Mouse (Mus musculus) heart, postnatal 0 days (tissue): ENCODE results near the gene Kctd18.

Experiments used
- CTCF ChIP-seq: IDR thresholded peaks from 2 replicates; pipeline ENCODE4 v1.5.1; 2016; ENCODE audit warnings: antibody characterized with exemption, control low read depth, low read depth
- EP300 ChIP-seq: IDR thresholded peaks from 2 replicates; pipeline ENCODE4 v1.6.1; 2016; ENCODE audit warnings: antibody characterized with exemption, low read depth

- TF ChIP-seq EP300 (no peak), CTCF (no peak)
These were observed 28.1 kb upstream of the Kctd18 start for GRCm38 (mm10) chr1:58046721-58047290.
